Mouse (Mus musculus) monocyte, adult 59 days (primary cell): ENCODE results near the gene Wee1. TPM values are rescaled to one million over a fixed set of nuclear protein-coding genes. Genes with fewer than 3 reads are reported as not detected.

Source experiments
- total RNA-seq, 2 experiments: library from RNA; stranded (reverse); gene quantifications; one replicate each; pipeline ENCODE4 v1.2.4; 2023

Gene Wee1
- 1 to 10 TPM; 5.3 to 5.6 TPM for total RNA-seq

GRCm38 (mm10) chr7:110121516-110122288 lies at the start of gene Wee1:
Wee1 (plus strand) TSS chr7:110122046.

Other genes with a start within 250 kb of the Wee1 start
- gene Dennd5a, start 161.6 kb upstream of the Wee1 start, total RNA-seq = 100 to 1,000 TPM; 261 to 269 TPM
- 10 to 100 TPM; 33.8 to 40.8 TPM for gene Tmem41b, start 135.1 kb upstream of the Wee1 start, total RNA-seq
- 100 to 1,000 TPM; 118 to 119 TPM for gene Ipo7, start 103.8 kb upstream of the Wee1 start, total RNA-seq
- 10 to 100 TPM; 22.1 to 24.4 TPM for gene Zfp143, start 60.8 kb upstream of the Wee1 start, total RNA-seq
- gene Swap70, start 99.7 kb downstream of the Wee1 start, total RNA-seq = 10 to 100 TPM; 52.1 to 52.6 TPM